Mouse (Mus musculus): ENCODE results near the gene Etnk2. TPM values are rescaled to one million over a fixed set of nuclear protein-coding genes. Genes with fewer than 3 reads are reported as not detected.

Gene Etnk2
- polyA plus RNA-seq (2012; rRNA removed) = 32.1 and 33.7 TPM in 2 replicates

GRCm38 (mm10) chr1:133363276-133364021, at the start of gene Etnk2:
Gene Etnk2 (plus strand): TSS chr1:133363572.
- no peaks in the 10 kb centered on the region for H3K27me3 ChIP-seq (ENCODE audit: control insufficient read depth, insufficient read depth, low read length)
- peak within 1 kb of the TSS; percentile 76 for H3K27ac ChIP-seq (ENCODE audit: control insufficient read depth, insufficient read depth, low read depth, low read length)

GRCm38 (mm10) chr1:133314364-133314763, 49.0 kb upstream of the Etnk2 start:
- H3K27me3 ChIP-seq (ENCODE audit: control insufficient read depth, insufficient read depth, low read length) = no peaks in the 10 kb centered on the region
- no peak overlapping the region for H3K4me3 ChIP-seq (ENCODE audit: control insufficient read depth, low read depth, low read length)
- no peaks in the 10 kb centered on the region for H3K4me1 ChIP-seq (ENCODE audit: control insufficient read depth, insufficient read depth, low read length)
- no peaks in the 10 kb centered on the region for H3K36me3 ChIP-seq (ENCODE audit: control insufficient read depth, insufficient read depth, low read length)
- TF ChIP-seq POLR2A (IDR thresholded peaks at IDR 0.05; ENCODE audit: control insufficient read depth, low read depth, low read length) (no peak), CTCF (IDR thresholded peaks at IDR 0.05; ENCODE audit: control insufficient read depth, insufficient read depth, insufficient replicate concordance, low read depth, low read length) (peak; percentile 84; the same call in 1 of the 2 replicates)
- no peak overlapping the region for H3K27ac ChIP-seq (ENCODE audit: control insufficient read depth, insufficient read depth, low read depth, low read length)

More at GRCm38 (mm10) chr1:133363276-133364021, at the start of gene Etnk2:
- TF ChIP-seq POLR2A (IDR thresholded peaks at IDR 0.05; ENCODE audit: control insufficient read depth, low read depth, low read length) = no peak; the same call in 1 of the 2 replicates
- TF ChIP-seq CTCF (IDR thresholded peaks at IDR 0.05; ENCODE audit: control insufficient read depth, insufficient read depth, insufficient replicate concordance, low read depth, low read length) = no peak
- peak within 1 kb of the TSS; percentile 77 for H3K4me3 ChIP-seq (ENCODE audit: control insufficient read depth, low read depth, low read length)
- H3K4me1 ChIP-seq (ENCODE audit: control insufficient read depth, insufficient read depth, low read length) = peaks cover 17% of the 10 kb centered on the region
- no peaks in the 10 kb centered on the region for H3K36me3 ChIP-seq (ENCODE audit: control insufficient read depth, insufficient read depth, low read length)

- no peak for TF ChIP-seq POLR2A (IDR thresholded peaks at IDR 0.05; ENCODE audit: control insufficient read depth, low read depth, low read length)
- no peak for TF ChIP-seq CTCF (IDR thresholded peaks at IDR 0.05; ENCODE audit: control insufficient read depth, insufficient read depth, insufficient replicate concordance, low read depth, low read length)
- H3K4me1 ChIP-seq (ENCODE audit: control insufficient read depth, insufficient read depth, low read length) = no peaks in the 10 kb centered on the region
- no peaks in the 10 kb centered on the region for H3K27me3 ChIP-seq (ENCODE audit: control insufficient read depth, insufficient read depth, low read length)
- H3K27ac ChIP-seq (ENCODE audit: control insufficient read depth, insufficient read depth, low read depth, low read length) = no peak overlapping the region
- H3K36me3 ChIP-seq (ENCODE audit: control insufficient read depth, insufficient read depth, low read length) = no peaks in the 10 kb centered on the region
- H3K4me3 ChIP-seq (ENCODE audit: control insufficient read depth, low read depth, low read length) = no peak overlapping the region
These were observed 47.6 kb upstream of the Etnk2 start for GRCm38 (mm10) chr1:133315775-133316174.

GRCm38 (mm10) chr1:133316577-133316976, 46.8 kb upstream of the Etnk2 start:
- H3K27me3 ChIP-seq (ENCODE audit: control insufficient read depth, insufficient read depth, low read length) = no peaks in the 10 kb centered on the region
- no peak overlapping the region for H3K27ac ChIP-seq (ENCODE audit: control insufficient read depth, insufficient read depth, low read depth, low read length)
- TF ChIP-seq POLR2A (IDR thresholded peaks at IDR 0.05; ENCODE audit: control insufficient read depth, low read depth, low read length) (no peak), CTCF (IDR thresholded peaks at IDR 0.05; ENCODE audit: control insufficient read depth, insufficient read depth, insufficient replicate concordance, low read depth, low read length) (no peak)
- no peak overlapping the region for H3K4me3 ChIP-seq (ENCODE audit: control insufficient read depth, low read depth, low read length)
- no peaks in the 10 kb centered on the region for H3K4me1 ChIP-seq (ENCODE audit: control insufficient read depth, insufficient read depth, low read length)
- H3K36me3 ChIP-seq (ENCODE audit: control insufficient read depth, insufficient read depth, low read length) = no peaks in the 10 kb centered on the region

GRCm38 (mm10) chr1:133317149-133317548, 46.2 kb upstream of the Etnk2 start:
- Histone ChIP-seq H3K36me3 (ENCODE audit: control insufficient read depth, insufficient read depth, low read length) (no peaks in the 10 kb centered on the region), H3K27me3 (ENCODE audit: control insufficient read depth, insufficient read depth, low read length) (no peaks in the 10 kb centered on the region), H3K4me3 (ENCODE audit: control insufficient read depth, low read depth, low read length) (no peak overlapping the region), H3K4me1 (ENCODE audit: control insufficient read depth, insufficient read depth, low read length) (no peaks in the 10 kb centered on the region), H3K27ac (ENCODE audit: control insufficient read depth, insufficient read depth, low read depth, low read length) (no peak overlapping the region)
- no peak for TF ChIP-seq POLR2A (IDR thresholded peaks at IDR 0.05; ENCODE audit: control insufficient read depth, low read depth, low read length)
- TF ChIP-seq CTCF (IDR thresholded peaks at IDR 0.05; ENCODE audit: control insufficient read depth, insufficient read depth, insufficient replicate concordance, low read depth, low read length) = no peak

- TF ChIP-seq POLR2A (IDR thresholded peaks at IDR 0.05; ENCODE audit: control insufficient read depth, low read depth, low read length) = no peak
- TF ChIP-seq CTCF (IDR thresholded peaks at IDR 0.05; ENCODE audit: control insufficient read depth, insufficient read depth, insufficient replicate concordance, low read depth, low read length) = no peak
- no peak within 1 kb of the TSS for H3K27ac ChIP-seq (ENCODE audit: control insufficient read depth, insufficient read depth, low read depth, low read length)
- no peak within 1 kb of the TSS for H3K4me3 ChIP-seq (ENCODE audit: control insufficient read depth, low read depth, low read length)
These were observed 42.0 kb upstream of the Etnk2 start, which contains the start of gene Kiss1 for GRCm38 (mm10) chr1:133321267-133321925. Gene Kiss1 (plus strand): TSS chr1:133321875.

GRCm38 (mm10) chr1:133323333-133323732, 40.0 kb upstream of the Etnk2 start:
- Histone ChIP-seq H3K4me1 (ENCODE audit: control insufficient read depth, insufficient read depth, low read length) (no peaks in the 10 kb centered on the region), H3K27me3 (ENCODE audit: control insufficient read depth, insufficient read depth, low read length) (no peaks in the 10 kb centered on the region), H3K27ac (ENCODE audit: control insufficient read depth, insufficient read depth, low read depth, low read length) (no peak overlapping the region), H3K36me3 (ENCODE audit: control insufficient read depth, insufficient read depth, low read length) (no peaks in the 10 kb centered on the region), H3K4me3 (ENCODE audit: control insufficient read depth, low read depth, low read length) (no peak overlapping the region)
- TF ChIP-seq CTCF (IDR thresholded peaks at IDR 0.05; ENCODE audit: control insufficient read depth, insufficient read depth, insufficient replicate concordance, low read depth, low read length) (no peak), POLR2A (IDR thresholded peaks at IDR 0.05; ENCODE audit: control insufficient read depth, low read depth, low read length) (no peak)

More at GRCm38 (mm10) chr1:133321267-133321925, 42.0 kb upstream of the Etnk2 start, which contains the start of gene Kiss1:
- H3K4me1 ChIP-seq (ENCODE audit: control insufficient read depth, insufficient read depth, low read length) = no peaks in the 10 kb centered on the region
- no peaks in the 10 kb centered on the region for H3K27me3 ChIP-seq (ENCODE audit: control insufficient read depth, insufficient read depth, low read length)
- H3K36me3 ChIP-seq (ENCODE audit: control insufficient read depth, insufficient read depth, low read length) = no peaks in the 10 kb centered on the region
